8 mouse cellular contexts compared by ENCODE assay signal in the genomic region with DNA sequence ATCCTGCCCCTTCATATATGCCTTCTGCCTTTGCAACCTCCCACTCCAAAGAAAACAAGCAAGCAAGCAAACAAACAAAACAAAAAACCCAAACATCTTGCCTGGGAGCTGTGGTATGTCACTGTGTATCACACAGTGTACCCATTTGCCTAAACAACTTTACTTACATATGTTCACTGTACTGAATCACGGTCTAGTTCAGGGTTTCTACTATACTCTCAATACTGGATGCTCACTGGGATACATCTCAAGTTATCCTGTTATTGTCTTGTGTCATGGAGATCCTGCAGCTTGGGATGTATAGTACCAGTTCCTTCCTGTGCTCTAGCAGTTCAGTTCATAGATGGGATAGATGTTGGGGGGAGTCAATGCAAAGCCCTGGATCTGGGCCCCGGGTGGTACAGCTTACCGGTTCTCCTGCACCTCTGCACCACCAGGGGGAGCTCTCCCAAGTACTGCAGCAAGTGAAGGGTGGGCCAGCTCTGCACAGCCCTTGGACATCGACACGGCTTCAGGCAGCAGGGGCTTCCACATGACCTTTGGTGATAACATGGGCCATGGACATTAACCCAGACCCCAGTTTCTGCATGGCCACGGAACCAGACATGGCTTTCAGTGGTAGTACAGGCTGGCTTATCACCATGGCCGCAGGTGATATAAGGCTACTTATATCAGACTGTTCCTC. TPM values are rescaled to one million over a fixed set of nuclear protein-coding genes. Genes with fewer than 3 reads are reported as not detected.
A peak's percentile ranks its signal among the peaks of the same experiment; 100 is the strongest.
DNase-seq lines count a peak whose midpoint lies in the region; ATAC-seq and TF ChIP-seq lines count a peak whose summit lies in the region.

No protein-coding gene starts in this region.

- DNase-seq in 416B (ENCODE audit: low read depth) = peak; percentile 83
- DNase-seq in adrenal gland, postnatal 4 days (ENCODE audit: low spot score in 2 of 2) = peak; percentile 59 to 73
- DNase-seq in embryonic facial prominence, embryonic 14.5 days (ENCODE audit: low spot score) = peak; percentile 76
- peak; percentile 73 for DNase-seq in heart, adult 8-10 months (ENCODE audit: low spot score)
- peak; percentile 71 for DNase-seq in kidney, adult 2 months
- DNase-seq in spleen, postnatal 10 days (ENCODE audit: low spot score in 2 of 2) = peak; percentile 70 to 89

- no peaks in the 10 kb centered on the region for H3K36me3 ChIP-seq in embryonic facial prominence, embryonic 14.5 days (ENCODE audit: control insufficient read depth, insufficient read depth, low read length)
- H3K36me3 ChIP-seq in kidney, adult 2 months (ENCODE audit: control insufficient read depth, insufficient read depth, low read length) = no peaks in the 10 kb centered on the region
- H3K36me3 ChIP-seq in limb, embryonic 12.5 days = 0 out of 2 replicates have a peak, but pooled peaks cover 2% of the 10 kb centered on the region
- no peaks in the 10 kb centered on the region for H3K36me3 ChIP-seq in midbrain, embryonic 15.5 days (replicated peaks)

- WGBS in embryonic facial prominence, embryonic 14.5 days = 43% methylated on average over 7 of the region's 7 CpGs
- 36% methylated on average over 7 of the region's 7 CpGs for WGBS in kidney, adult 2 months
- WGBS in limb, embryonic 12.5 days = 47% methylated on average over 7 of the region's 7 CpGs
- 42% methylated on average over 7 of the region's 7 CpGs for WGBS in midbrain, embryonic 15.5 days

- peak; percentile 77 for TF ChIP-seq CTCF in kidney, adult 2 months (conservative IDR thresholded peaks at IDR 0.05; ENCODE audit: insufficient read depth, insufficient read length, low read depth, low read length)

- no peak overlapping the region for H3K4me3 ChIP-seq in embryonic facial prominence, embryonic 14.5 days (ENCODE audit: low read depth, low read length)
- H3K4me3 ChIP-seq in kidney, adult 2 months (ENCODE audit: insufficient read depth, low read depth, low read length) = no peak overlapping the region
- H3K4me3 ChIP-seq in limb, embryonic 12.5 days (replicated peaks) = no peak overlapping the region
- no peak overlapping the region for H3K4me3 ChIP-seq in midbrain, embryonic 15.5 days

- no peak overlapping the region for H3K27ac ChIP-seq in embryonic facial prominence, embryonic 14.5 days (replicated peaks; ENCODE audit: low read depth, low read length)
- no peak overlapping the region for H3K27ac ChIP-seq in kidney, adult 2 months (ENCODE audit: insufficient read depth, low read depth, low read length)
- no peak overlapping the region for H3K27ac ChIP-seq in limb, embryonic 12.5 days
- no peak overlapping the region for H3K27ac ChIP-seq in midbrain, embryonic 15.5 days

- H3K9me3 ChIP-seq in embryonic facial prominence, embryonic 14.5 days (ENCODE audit: control insufficient read depth, low read length) = no peaks in the 10 kb centered on the region
- no peaks in the 10 kb centered on the region for H3K9me3 ChIP-seq in limb, embryonic 12.5 days
- no peaks in the 10 kb centered on the region for H3K9me3 ChIP-seq in midbrain, embryonic 15.5 days

- no peak overlapping the region for H3K9ac ChIP-seq in embryonic facial prominence, embryonic 14.5 days (ENCODE audit: low read depth, low read length)
- H3K9ac ChIP-seq in limb, embryonic 12.5 days (replicated peaks) = no peak overlapping the region
- no peak overlapping the region for H3K9ac ChIP-seq in midbrain, embryonic 15.5 days

- H3K4me2 ChIP-seq in embryonic facial prominence, embryonic 14.5 days (ENCODE audit: low read depth, low read length) = no peak overlapping the region
- H3K4me2 ChIP-seq in limb, embryonic 12.5 days = no peak overlapping the region
- H3K4me2 ChIP-seq in midbrain, embryonic 15.5 days = no peak overlapping the region

- H3K27me3 ChIP-seq in embryonic facial prominence, embryonic 14.5 days (replicated peaks; ENCODE audit: control insufficient read depth, insufficient read depth, low read length) = no peaks in the 10 kb centered on the region
- H3K27me3 ChIP-seq in kidney, adult 2 months (replicated peaks; ENCODE audit: control insufficient read depth, insufficient read depth, low read length) = no peaks in the 10 kb centered on the region
- H3K27me3 ChIP-seq in limb, embryonic 12.5 days = no peaks in the 10 kb centered on the region
- H3K27me3 ChIP-seq in midbrain, embryonic 15.5 days (replicated peaks) = no peaks in the 10 kb centered on the region

- H3K4me1 ChIP-seq in embryonic facial prominence, embryonic 14.5 days (ENCODE audit: control insufficient read depth, insufficient read depth, low read length) = no peaks in the 10 kb centered on the region
- no peaks in the 10 kb centered on the region for H3K4me1 ChIP-seq in kidney, adult 2 months (ENCODE audit: control insufficient read depth, insufficient read depth, low read length)
- H3K4me1 ChIP-seq in limb, embryonic 12.5 days (replicated peaks) = no peaks in the 10 kb centered on the region
- no peaks in the 10 kb centered on the region for H3K4me1 ChIP-seq in midbrain, embryonic 15.5 days

- ATAC-seq in embryonic facial prominence, embryonic 14.5 days (ENCODE audit: low read depth) = peak; percentile 91
- ATAC-seq in limb, embryonic 12.5 days (ENCODE audit: insufficient number of reproducible peaks, insufficient read depth, low FRiP score, low TSS enrichment, low read depth) = peak; percentile 82
- peak; percentile 85; the same call in 1 of the 2 replicates for ATAC-seq in midbrain, embryonic 15.5 days (replicated peaks)

- TF ChIP-seq POLR2A in kidney, adult 2 months (IDR thresholded peaks at IDR 0.05; ENCODE audit: low read depth, low read length) = no peak

RNA-seq across cellular contexts. Expression of a gene that starts 36.7 kb away (rescaled TPM):
- total RNA-seq in adrenal gland, postnatal 4 days (2021) = 10 to 100 TPM; 25.6 to 27.9 TPM
- 56.1 and 68.9 TPM in 2 replicates for polyA plus RNA-seq in embryonic facial prominence, embryonic 14.5 days (2014; fragmentation: Nextera tagmentation; extraction: Ambion mirVana)
- 10 to 100 TPM; 15.6 to 21.7 (median 18.2) TPM for total RNA-seq in heart, adult 8-10 months (2022)
- 2.8 and 4.7 TPM in 2 replicates for polyA plus RNA-seq in kidney, adult 2 months (2012; rRNA removed)
- polyA plus RNA-seq in limb, embryonic 12.5 days (2016; fragmentation: Nextera tagmentation; extraction: Ambion mirVana) = 84.4 and 91.9 TPM in 2 replicates
- polyA plus RNA-seq in midbrain, embryonic 15.5 days (2015; fragmentation: Nextera tagmentation; extraction: Ambion mirVana) = 63.0 and 68.6 TPM in 2 replicates

RNA-seq across cellular contexts. Expression of a gene that starts 37.0 kb away (rescaled TPM):
- 10 to 100 TPM; 12.6 to 14.3 TPM for total RNA-seq in adrenal gland, postnatal 4 days (2021)
- polyA plus RNA-seq in embryonic facial prominence, embryonic 14.5 days (2014; fragmentation: Nextera tagmentation; extraction: Ambion mirVana) = 17.4 and 19.4 TPM in 2 replicates
- total RNA-seq in heart, adult 8-10 months (2022) = 1 to 10 TPM; 9.0 to 9.5 (median 9.2) TPM
- 1.9 and 2.8 TPM in 2 replicates for polyA plus RNA-seq in kidney, adult 2 months (2012; rRNA removed)
- 24.2 and 28.7 TPM in 2 replicates for polyA plus RNA-seq in limb, embryonic 12.5 days (2016; fragmentation: Nextera tagmentation; extraction: Ambion mirVana)
- polyA plus RNA-seq in midbrain, embryonic 15.5 days (2015; fragmentation: Nextera tagmentation; extraction: Ambion mirVana) = 34.6 and 36.0 TPM in 2 replicates

Comparison
In these comparisons a context has a peak if more than half of its experiments do, and no peak if none do; other contexts are left out.
1. RNA of a gene that starts 36.7 kb away (polyA plus RNA-seq): 84.4 to 91.9 TPM in limb, embryonic 12.5 days, 63.0 to 68.6 TPM in midbrain, embryonic 15.5 days and 56.1 to 68.9 TPM in embryonic facial prominence, embryonic 14.5 days; 2.8 to 4.7 TPM in kidney, adult 2 months; every median in the first group is over 10 times any median in the second.
2. Peak in every context shown above with its lines, with median percentiles within 50 percentile points of each other: DNase-seq and ATAC-seq.